Mouse (Mus musculus) kidney, adult 9 months (tissue): ENCODE measurements around the gene Frmd4b.

ENCODE experiments used
- DNase-seq: peaks from one replicate; pipeline ENCODE4 v3.0.0; 2022

Gene Frmd4b

DNA sequence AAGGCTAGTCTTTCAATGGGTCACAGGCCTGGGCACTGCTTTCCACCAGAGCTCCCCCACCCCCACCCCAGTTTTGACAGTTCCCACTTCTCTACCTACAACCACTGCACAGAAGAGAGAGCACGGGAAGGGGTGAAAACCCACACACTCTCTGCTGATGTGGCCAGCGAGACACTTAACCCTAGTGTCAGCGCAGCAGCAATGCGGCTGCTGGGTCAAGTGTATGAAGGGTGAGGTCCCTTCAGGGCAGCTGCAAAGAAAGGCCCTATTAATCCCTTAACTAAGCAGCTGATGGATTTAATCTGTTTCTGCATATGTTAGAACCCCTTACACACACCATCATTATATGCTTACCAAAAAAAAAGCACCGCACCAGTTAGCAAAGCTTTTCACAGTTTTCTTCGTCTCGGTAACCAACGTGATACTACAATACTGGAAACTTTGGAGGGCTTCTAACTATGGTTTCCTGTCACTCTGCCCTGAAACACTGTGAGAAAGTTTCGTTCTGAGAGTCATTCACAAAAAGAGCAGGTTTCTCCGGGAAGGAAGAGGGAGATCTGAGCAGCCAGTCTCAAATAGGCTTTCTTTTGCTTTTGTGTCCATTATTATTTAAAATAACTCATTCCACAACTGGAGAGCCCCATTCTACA is 264.7 kb downstream of the Frmd4b start:
- DNase-seq, result no peak

- DNase-seq, result peak; percentile 27
Observed at GRCm38 (mm10) chr6:97349355-97350138, 267.8 kb downstream of the Frmd4b start.

- peak; percentile 21 for DNase-seq
Observed at GRCm38 (mm10) chr6:97346932-97347331, 270.4 kb downstream of the Frmd4b start.

DNA sequence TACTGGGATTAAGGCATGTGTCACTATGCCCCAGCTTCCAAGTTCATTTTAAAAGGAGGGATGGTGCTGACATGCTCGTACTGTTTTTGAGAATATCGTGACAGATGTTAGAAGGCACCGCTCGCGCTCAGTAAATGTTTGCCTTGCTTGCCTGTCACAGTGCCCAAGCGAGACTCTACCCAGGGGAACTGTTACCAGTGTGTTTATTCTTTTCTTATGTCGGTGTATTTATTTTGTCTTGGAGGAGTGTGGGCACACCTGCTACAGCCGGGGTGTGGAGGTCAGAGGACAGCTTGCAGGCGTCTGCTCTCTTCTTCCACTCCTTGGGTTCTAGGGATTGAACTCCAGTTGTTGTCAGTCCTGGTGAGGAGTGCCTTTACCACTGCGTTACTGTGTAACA is 270.8 kb downstream of the Frmd4b start:
- no peak for DNase-seq

- no peak for DNase-seq
Observed at GRCm38 (mm10) chr6:97345921-97346320, 271.4 kb downstream of the Frmd4b start.

GRCm38 (mm10) chr6:97342185-97342584 is 275.2 kb downstream of the Frmd4b start:
- DNase-seq, result no peak

DNA sequence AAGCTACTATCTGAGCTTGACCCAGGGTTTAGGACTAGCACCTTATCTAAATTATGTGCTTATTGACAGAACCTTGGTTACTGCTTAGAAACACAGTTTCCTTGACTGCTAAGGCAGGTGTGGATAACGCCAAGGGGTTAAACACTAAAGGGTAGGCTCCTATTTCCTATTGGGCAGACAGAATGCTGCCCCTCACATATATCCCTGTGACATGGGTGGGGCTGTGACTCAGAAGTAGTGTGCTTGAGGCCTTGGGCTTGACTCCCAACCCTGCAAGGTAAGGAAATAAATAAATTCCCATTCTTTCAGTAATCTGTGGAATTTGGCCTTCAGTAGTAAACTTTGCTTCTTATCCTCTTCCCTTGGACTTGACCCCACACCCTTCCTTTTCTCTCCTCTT is 275.7 kb downstream of the Frmd4b start:
- DNase-seq, result no peak

- no peak for DNase-seq
Observed at GRCm38 (mm10) chr6:97341148-97341547, 276.2 kb downstream of the Frmd4b start.

DNA sequence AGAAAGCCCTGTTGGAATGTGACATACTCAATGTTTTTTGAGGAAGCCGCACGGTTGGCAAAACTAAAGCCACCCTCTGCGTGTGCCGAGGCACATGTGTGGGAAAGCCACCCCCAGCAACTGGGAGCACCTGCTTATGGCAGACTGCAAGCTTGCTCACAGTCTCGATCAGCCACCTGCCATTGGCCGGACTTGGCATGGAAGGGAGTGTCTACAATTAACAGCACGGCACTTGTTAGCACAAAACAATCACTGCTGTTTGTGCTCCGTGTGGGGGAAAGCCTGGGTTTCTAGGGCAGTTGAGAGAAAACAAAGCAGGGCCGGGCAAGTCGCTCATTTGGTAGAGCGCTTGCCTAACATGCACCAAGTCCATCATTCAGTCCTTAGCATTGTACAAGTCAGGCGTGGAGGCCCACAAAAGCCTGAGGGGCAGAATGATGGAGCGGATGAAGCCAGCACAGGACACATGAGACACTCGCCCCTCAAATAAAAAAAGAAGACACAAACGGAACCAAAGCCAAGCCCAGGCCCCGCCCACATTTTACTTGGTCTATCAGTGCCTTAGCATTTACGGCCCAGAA is 277.0 kb downstream of the Frmd4b start:
- no peak for DNase-seq

GRCm38 (mm10) chr6:97339271-97339681 is 278.1 kb downstream of the Frmd4b start:
- DNase-seq, result no peak

GRCm38 (mm10) chr6:97338843-97339242 is 278.5 kb downstream of the Frmd4b start:
- no peak for DNase-seq

GRCm38 (mm10) chr6:97333323-97333722 is 284.0 kb downstream of the Frmd4b start:
- no peak for DNase-seq

DNA sequence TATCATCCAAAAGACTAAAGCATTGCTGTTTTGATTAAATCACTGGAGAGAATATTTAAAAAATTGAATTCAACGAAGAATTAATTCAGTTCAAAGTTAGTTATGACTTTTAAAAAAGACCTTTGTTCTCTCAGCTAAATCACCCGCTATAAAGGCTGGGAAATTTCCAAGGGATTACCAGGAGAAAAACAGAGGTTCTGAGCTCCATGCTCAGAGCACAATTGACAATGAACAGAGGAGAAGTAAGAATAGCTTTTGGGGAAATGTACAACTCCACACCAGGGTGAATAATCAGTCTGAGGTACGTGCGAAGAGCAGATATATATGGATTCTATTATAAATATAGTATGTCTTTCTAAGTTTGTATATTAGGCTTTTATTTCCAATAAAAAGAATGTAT is 293.4 kb downstream of the Frmd4b start:
- no peak for DNase-seq

GRCm38 (mm10) chr6:97322126-97322525 is 295.2 kb downstream of the Frmd4b start:
- no peak for DNase-seq

- no peak for DNase-seq
Observed at GRCm38 (mm10) chr6:97321156-97321555, 296.2 kb downstream of the Frmd4b start.

GRCm38 (mm10) chr6:97319081-97319480 is 298.3 kb downstream of the Frmd4b start:
- no peak for DNase-seq

DNA sequence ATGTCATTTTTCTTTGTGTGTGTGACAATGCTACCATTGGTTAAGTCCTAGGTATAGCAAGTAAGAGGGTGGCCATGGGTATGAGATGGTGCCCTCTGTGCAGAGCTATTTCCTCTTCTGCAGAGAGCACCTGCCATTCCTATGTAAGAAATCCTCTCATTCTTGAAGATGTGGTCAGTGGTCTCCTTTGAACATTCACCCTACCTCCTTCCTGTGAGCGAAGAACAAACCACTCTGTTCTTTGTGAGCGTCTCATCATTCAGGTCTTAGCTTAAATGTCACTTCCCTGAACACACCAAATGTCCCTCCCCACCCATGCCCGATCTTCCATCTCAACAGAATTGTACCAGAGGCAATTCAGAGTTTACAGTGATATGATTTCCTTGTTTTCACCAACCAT is 299.4 kb downstream of the Frmd4b start:
- DNase-seq, result no peak

DNA sequence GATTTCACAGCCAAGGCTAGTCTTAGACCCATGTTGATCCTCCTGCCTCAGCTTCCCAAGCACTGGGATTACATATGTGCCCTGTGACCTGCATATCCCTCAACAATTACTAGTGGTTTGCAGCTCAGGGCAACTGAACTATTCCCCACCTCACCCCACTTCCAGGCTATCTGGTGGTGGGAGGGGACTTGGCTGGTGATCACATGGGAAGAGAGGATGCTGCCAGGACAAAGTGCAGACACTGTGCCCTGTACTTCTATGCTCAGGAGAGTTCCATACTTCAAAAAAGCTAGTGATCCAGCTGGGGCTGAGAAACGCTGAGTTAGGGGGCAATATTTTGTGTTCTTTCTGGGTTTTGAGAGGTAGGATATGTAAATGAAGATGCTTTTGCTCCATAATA is 300.6 kb downstream of the Frmd4b start:
- peak; percentile 33 for DNase-seq

- no peak for DNase-seq
Observed at GRCm38 (mm10) chr6:97315311-97315710, 302.0 kb downstream of the Frmd4b start.

GRCm38 (mm10) chr6:97312545-97312939 is 304.8 kb downstream of the Frmd4b start:
- no peak for DNase-seq

DNA sequence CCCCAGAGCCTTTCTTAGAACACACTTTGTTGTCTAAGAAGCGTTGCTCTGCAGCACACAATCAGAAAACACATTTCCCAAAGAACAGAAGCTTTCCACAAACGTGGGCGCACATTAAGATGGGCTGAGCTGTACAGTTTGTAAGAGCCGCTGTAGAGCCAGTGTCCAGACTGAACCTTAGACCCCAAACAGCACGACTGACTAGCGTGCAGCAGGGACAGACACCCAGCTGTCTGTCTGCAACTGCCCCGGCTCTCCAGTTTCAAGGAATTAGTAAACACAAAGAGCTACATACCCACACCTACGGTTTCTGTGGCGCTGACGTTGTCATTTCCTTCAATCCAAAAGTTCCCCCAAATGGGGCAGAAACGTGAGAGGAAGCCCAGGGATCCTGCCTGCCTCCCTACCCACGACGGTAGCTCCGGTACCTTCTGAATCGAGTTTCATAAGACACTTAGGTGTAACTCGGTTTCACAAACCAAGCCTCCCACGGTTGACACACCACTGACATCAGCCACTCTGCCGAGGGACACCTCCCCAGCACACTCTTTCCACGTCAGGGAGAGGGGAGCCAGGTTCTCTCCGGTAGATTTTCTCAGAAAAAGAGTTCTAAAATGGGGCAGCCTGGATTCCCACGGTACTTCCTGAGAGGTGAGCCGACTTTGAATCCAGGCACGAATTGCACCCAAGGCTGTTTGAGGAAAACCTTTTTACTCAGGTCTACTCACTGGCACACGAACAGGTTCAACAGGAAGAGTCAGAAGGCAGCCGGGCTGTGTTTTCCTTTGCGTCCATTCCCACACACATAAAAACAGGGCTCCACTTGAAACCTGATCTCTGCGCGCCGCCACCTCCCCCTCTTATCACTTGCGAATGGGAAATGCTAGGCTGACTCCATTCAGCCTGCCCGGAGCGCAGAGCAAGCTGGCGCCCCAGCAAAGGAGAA is 305.5 kb downstream of the Frmd4b start:
- DNase-seq, result peak; percentile 71

- peak; percentile 31 for DNase-seq
Observed at GRCm38 (mm10) chr6:97310901-97311331, 306.4 kb downstream of the Frmd4b start.

- no peak for DNase-seq
Observed at GRCm38 (mm10) chr6:97309161-97309560, 308.2 kb downstream of the Frmd4b start.
